ENCODE assay signal across 8 mouse cellular contexts in genomic region chr10:83648131-83649020, GRCm38 (mm10). TPM values are rescaled to one million over a fixed set of nuclear protein-coding genes. Genes with fewer than 3 reads are reported as not detected.
A peak's percentile ranks its signal among the peaks of the same experiment; 100 is the strongest.
DNase-seq lines count a peak whose midpoint lies in the region; ATAC-seq and TF ChIP-seq lines count a peak whose summit lies in the region.

Gene Appl2, minus strand, starts transcription at chr10:83648738.

- no peaks in the 10 kb centered on the region for H3K9me3 ChIP-seq in intestine, embryonic 14.5 days (ENCODE audit: control insufficient read depth, low read length)

- H3K9ac ChIP-seq in intestine, embryonic 14.5 days (ENCODE audit: low read length) = peak within 1 kb of the TSS; percentile 75

- peak; percentile 34; the same call in 1 of the 2 replicates for TF ChIP-seq POLR2A in cortical plate, adult 2 months (IDR thresholded peaks at IDR 0.05; ENCODE audit: extremely low read depth, insufficient read depth, low read length)

- DNase-seq in adipocyte (ENCODE audit: low spot score) = peak; percentile 87
- DNase-seq in gastrocnemius, postnatal 25 days = peak; percentile 94
- peak; percentile 89 for DNase-seq in intestine, embryonic 14.5 days (ENCODE audit: low spot score)
- DNase-seq in left cerebral cortex, postnatal 10 days (ENCODE audit: extremely low spot score in 1 of 2, low spot score in 2 of 2) = peak; percentile 91 to 97
- peak; percentile 95 for DNase-seq in right cerebral cortex, postnatal 10 days (ENCODE audit: low spot score in 2 of 2)
- DNase-seq in urinary bladder, postnatal 14 days (ENCODE audit: low spot score) = peak; percentile 95

- H3K4me3 ChIP-seq in cortical plate, adult 2 months (ENCODE audit: insufficient read depth, low read length) = peak within 1 kb of the TSS; percentile 72
- H3K4me3 ChIP-seq in intestine, embryonic 14.5 days (ENCODE audit: low read depth, low read length) = peak within 1 kb of the TSS; percentile 76

- ATAC-seq in intestine, embryonic 14.5 days (replicated peaks; ENCODE audit: low FRiP score, low TSS enrichment, low read depth) = peak; percentile 94
- ATAC-seq in megakaryocyte progenitor cell, adult 5-6 weeks (replicated peaks; ENCODE audit: poor library complexity) = peak; percentile 57

- no peaks in the 10 kb centered on the region for H3K36me3 ChIP-seq in intestine, embryonic 14.5 days (ENCODE audit: control insufficient read depth, insufficient read depth, low read length)

- TF ChIP-seq CTCF in cortical plate, adult 2 months (IDR thresholded peaks at IDR 0.05; ENCODE audit: extremely low read depth, insufficient read depth, low read length) = no peak

- H3K27me3 ChIP-seq in intestine, embryonic 14.5 days (replicated peaks; ENCODE audit: control insufficient read depth, insufficient read depth, low read length) = no peaks in the 10 kb centered on the region

- peak within 1 kb of the TSS; percentile 77 for H3K4me2 ChIP-seq in intestine, embryonic 14.5 days (ENCODE audit: low read length)

- peak within 1 kb of the TSS; percentile 63; the same call in 1 of the 2 replicates for H3K27ac ChIP-seq in cortical plate, adult 2 months (ENCODE audit: insufficient read depth, low read length)
- peak within 1 kb of the TSS; percentile 71 for H3K27ac ChIP-seq in intestine, embryonic 14.5 days (ENCODE audit: low read depth)

- H3K4me1 ChIP-seq in cortical plate, adult 2 months (ENCODE audit: control insufficient read depth, insufficient read depth, low read length) = peaks cover 12% of the 10 kb centered on the region; the same call in 1 of the 2 replicates
- H3K4me1 ChIP-seq in intestine, embryonic 14.5 days (replicated peaks; ENCODE audit: control insufficient read depth, insufficient read depth, low read length) = peaks cover 18% of the 10 kb centered on the region

- under 1% methylated on average over 53 of the region's 59 CpGs for WGBS in intestine, embryonic 14.5 days

- intact Hi-C loops in left cerebral cortex, postnatal 10 days (cut with DNase I) = loop anchor here (10.0 kb wide), 1 partner anchor 76 kb away; the partner anchor contains the start of gene 1500009L16Rik

RNA-seq across cellular contexts. Expression of gene Appl2, which starts in this region (rescaled TPM):
- 67.6 and 73.8 TPM in 2 replicates for polyA plus RNA-seq in cortical plate, adult 2 months (2012; rRNA removed)
- 10 to 100 TPM; 15.4 to 16.0 TPM for total RNA-seq in gastrocnemius, postnatal 25 days (2021)
- polyA plus RNA-seq in intestine, embryonic 14.5 days (2014; fragmentation: Nextera tagmentation; extraction: Ambion mirVana) = 37.7 and 44.4 TPM in 2 replicates
- total RNA-seq in left cerebral cortex, postnatal 10 days (2021) = 10 to 100 TPM; 31.1 to 31.9 TPM
- 24.7 and 25.4 TPM in 2 replicates for total RNA-seq in megakaryocyte progenitor cell, adult 5-6 weeks (2015)
- 26.2 and 32.0 TPM in 2 replicates for total RNA-seq in megakaryocyte progenitor cell, adult 5-6 weeks (2017)

Comparison
In these comparisons a context has a peak if more than half of its experiments do, and no peak if none do; other contexts are left out.
1. Peak in every context shown above with its lines: DNase-seq, ATAC-seq, H3K4me3 ChIP-seq and H3K27ac ChIP-seq.